Mouse (Mus musculus) frontal cortex, postnatal 36 days (tissue): ENCODE measurements around the gene Fam71e1.

ENCODE experiments used
- DNase-seq, 2 experiments: peaks; one replicate each; pipeline ENCODE4 v3.0.0; 2022; ENCODE audit warnings: low spot score in 2 of 2

Fam71e1 gene

GRCm38 (mm10) chr7:44497361-44498055, 1.1 kb downstream of the Fam71e1 start:
- DNase-seq, result no peak

- no peak for DNase-seq
These were observed 2.5 kb downstream of the Fam71e1 start for GRCm38 (mm10) chr7:44498922-44499321.

GRCm38 (mm10) chr7:44500046-44500445, 3.7 kb downstream of the Fam71e1 start:
- DNase-seq, result no peak

- peak; percentile 75 to 76 for DNase-seq
These were observed 5.3 kb downstream of the Fam71e1 start for GRCm38 (mm10) chr7:44501563-44502115.

- no peak for DNase-seq
These were observed 11.1 kb downstream of the Fam71e1 start for GRCm38 (mm10) chr7:44507491-44507890.

GRCm38 (mm10) chr7:44519240-44519913, 23.0 kb downstream of the Fam71e1 start:
- no peak for DNase-seq

- DNase-seq, result no peak
These were observed 24.6 kb downstream of the Fam71e1 start for GRCm38 (mm10) chr7:44520990-44521389.

- DNase-seq, result peak; percentile 27 to 43
These were observed 25.3 kb downstream of the Fam71e1 start for GRCm38 (mm10) chr7:44521710-44522109.

- DNase-seq, result no peak
These were observed 26.7 kb downstream of the Fam71e1 start for GRCm38 (mm10) chr7:44523056-44523455.

GRCm38 (mm10) chr7:44524502-44524901, 28.1 kb downstream of the Fam71e1 start, which contains the start of gene Mybpc2:
Gene Mybpc2, minus strand, starts transcription at chr7:44524656.
- DNase-seq, result no peak

GRCm38 (mm10) chr7:44525126-44525832, 28.9 kb downstream of the Fam71e1 start:
- peak in 1 of 2 experiments; percentile 50 for DNase-seq

- no peak for DNase-seq
These were observed 30.2 kb downstream of the Fam71e1 start for GRCm38 (mm10) chr7:44526414-44527154.

- DNase-seq, result peak; percentile 69 to 76
These were observed 31.4 kb downstream of the Fam71e1 start for GRCm38 (mm10) chr7:44527483-44528398.

- no peak for DNase-seq
These were observed 33.1 kb downstream of the Fam71e1 start for GRCm38 (mm10) chr7:44529518-44529917.

GRCm38 (mm10) chr7:44530507-44530906, 34.1 kb downstream of the Fam71e1 start:
- no peak for DNase-seq

GRCm38 (mm10) chr7:44531207-44531606, 34.8 kb downstream of the Fam71e1 start:
- DNase-seq, result no peak

GRCm38 (mm10) chr7:44531946-44532732, 35.8 kb downstream of the Fam71e1 start, which contains the start of gene Spib:
Gene Spib, minus strand, starts transcription at chr7:44532071.
- DNase-seq, result no peak

- no peak for DNase-seq
These were observed 36.8 kb downstream of the Fam71e1 start for GRCm38 (mm10) chr7:44532918-44533745.

- DNase-seq, result no peak
These were observed 37.3 kb downstream of the Fam71e1 start for GRCm38 (mm10) chr7:44533746-44534045.
